Mouse (Mus musculus): ENCODE measurements around the gene Klk8. TPM values are rescaled to one million over a fixed set of nuclear protein-coding genes. Genes with fewer than 3 reads are reported as not detected.

The Klk8 gene
- polyA plus RNA-seq, 1 experiment from 2014 or later: 27.4 TPM

DNA sequence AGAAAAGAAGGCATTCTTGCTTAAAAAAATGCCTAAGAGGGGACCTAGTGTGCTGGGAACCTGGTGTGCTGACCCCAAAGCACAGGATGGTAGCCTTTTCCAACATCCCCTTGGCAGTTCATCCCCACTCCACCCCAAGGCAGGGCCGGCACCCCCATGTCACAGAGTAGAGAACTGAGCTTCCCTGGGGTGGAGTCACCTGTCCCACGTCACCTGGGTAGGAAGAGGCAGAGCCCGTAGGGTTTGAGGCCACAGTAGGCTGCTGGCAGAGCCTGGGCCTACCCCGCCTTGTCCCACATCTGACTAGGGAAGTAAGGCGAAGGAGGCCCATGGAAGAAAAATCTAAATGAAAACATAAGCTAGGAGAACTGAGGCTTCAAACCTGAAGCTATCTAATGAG, 23.0 kb upstream of the Klk8 start, which contains the start of gene Klk11:
TSS of gene Klk11 (plus strand) at position 241 of the 400 bp plus-strand sequence.
- Histone ChIP-seq H3K27ac (replicated peaks; ENCODE audit: low read depth, low read length) (peak within 1 kb of the TSS; percentile 65; the same call in 1 of the 2 replicates), H3K4me2 (ENCODE audit: low read depth, low read length) (no peak within 1 kb of the TSS), H3K4me3 (ENCODE audit: low read depth, low read length) (no peak within 1 kb of the TSS), H3K4me1 (ENCODE audit: control insufficient read depth, insufficient read depth, low read length) (0 out of 2 replicates have a peak, but pooled peaks cover 2% of the 10 kb centered on the region), H3K9me3 (ENCODE audit: control insufficient read depth, low read length) (no peaks in the 10 kb centered on the region), H3K36me3 (ENCODE audit: control insufficient read depth, insufficient read depth, low read length) (no peaks in the 10 kb centered on the region), H3K9ac (ENCODE audit: low read depth, low read length) (no peak within 1 kb of the TSS; the same call in 1 of the 2 replicates), H3K27me3 (replicated peaks; ENCODE audit: control insufficient read depth, insufficient read depth, low read length) (no peaks in the 10 kb centered on the region)
- ATAC-seq (ENCODE audit: low read depth): no peak
- WGBS: 86% methylated on average over 5 of the region's 5 CpGs
- no peak for DNase-seq (ENCODE audit: low spot score)

DNA sequence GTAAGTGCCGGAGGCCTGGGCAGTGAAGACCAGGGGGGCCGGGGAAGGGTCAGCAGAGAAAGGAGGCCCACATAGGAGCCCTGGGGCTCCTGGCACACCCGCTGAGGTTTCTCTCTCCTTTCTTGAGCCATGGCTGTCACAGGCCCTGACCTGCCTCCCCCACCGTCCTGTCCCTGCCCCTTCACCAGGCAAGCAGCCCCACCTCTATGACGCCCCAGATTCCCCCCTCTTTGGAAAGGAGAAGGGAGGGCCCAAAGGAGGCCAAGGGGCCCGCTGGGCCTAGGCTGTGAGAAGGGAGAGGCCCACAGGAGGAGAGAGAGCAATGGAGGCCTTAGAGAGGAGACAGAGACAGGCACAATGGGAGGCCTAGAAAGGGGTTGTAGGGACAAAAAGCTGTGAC, 22.6 kb upstream of the Klk8 start:
- H3K27ac ChIP-seq (replicated peaks; ENCODE audit: low read depth, low read length): peak overlapping the region; percentile 65; the same call in 1 of the 2 replicates

DNA sequence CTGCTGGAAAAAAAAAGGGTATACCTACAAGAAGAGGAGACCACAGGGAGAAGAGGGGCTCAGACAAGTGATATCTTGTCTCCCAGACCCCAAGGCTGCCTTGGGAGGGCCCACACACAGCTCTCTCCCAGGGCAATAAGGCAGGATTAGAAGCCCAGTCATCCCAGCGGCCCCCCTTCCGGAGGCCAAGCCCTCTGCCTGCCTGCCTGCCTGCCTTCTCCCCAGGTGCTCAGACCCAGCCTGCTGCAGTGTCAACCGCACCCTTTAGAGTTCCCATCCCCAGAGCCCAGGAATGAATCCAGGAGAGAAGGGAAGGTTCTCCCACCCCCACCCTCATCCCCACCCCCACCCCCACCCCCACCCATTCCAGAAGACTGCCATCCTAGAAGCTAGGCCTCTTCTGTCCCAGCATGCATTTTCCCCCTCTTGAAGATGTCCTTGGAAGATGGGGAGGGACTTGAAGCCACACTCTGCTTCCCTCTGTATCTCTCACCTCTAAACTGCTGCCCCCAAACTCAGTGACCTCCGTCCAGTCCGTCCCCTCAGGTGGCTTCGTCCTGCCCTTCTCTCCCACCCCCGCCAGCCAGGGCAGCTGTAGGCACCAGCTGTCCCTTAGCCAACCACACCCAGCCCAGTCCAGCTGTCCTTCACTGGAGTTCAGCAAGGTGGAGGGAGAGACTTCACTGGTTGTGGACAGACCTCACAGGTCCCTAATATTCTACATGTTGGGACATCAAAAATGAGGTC, 21.9 kb upstream of the Klk8 start:
- no peak overlapping the region for H3K9ac ChIP-seq (ENCODE audit: low read depth, low read length)
- ATAC-seq (ENCODE audit: low read depth) (peak; percentile 71), DNase-seq (ENCODE audit: low spot score) (no peak)
- WGBS: 49% methylated on average over 6 of the region's 7 CpGs
- H3K27me3 ChIP-seq (replicated peaks; ENCODE audit: control insufficient read depth, insufficient read depth, low read length): no peaks in the 10 kb centered on the region
- no peak overlapping the region for H3K27ac ChIP-seq (replicated peaks; ENCODE audit: low read depth, low read length)
- H3K4me2 ChIP-seq (ENCODE audit: low read depth, low read length): no peak overlapping the region
- 0 out of 2 replicates have a peak, but pooled peaks cover 2% of the 10 kb centered on the region for H3K4me1 ChIP-seq (ENCODE audit: control insufficient read depth, insufficient read depth, low read length)
- no peak overlapping the region for H3K4me3 ChIP-seq (ENCODE audit: low read depth, low read length)
- H3K9me3 ChIP-seq (ENCODE audit: control insufficient read depth, low read length): no peaks in the 10 kb centered on the region
- no peaks in the 10 kb centered on the region for H3K36me3 ChIP-seq (ENCODE audit: control insufficient read depth, insufficient read depth, low read length)

More for the DNA sequence above, 22.6 kb upstream of the Klk8 start:
- no peak for DNase-seq (ENCODE audit: low spot score)
- no peaks in the 10 kb centered on the region for H3K36me3 ChIP-seq (ENCODE audit: control insufficient read depth, insufficient read depth, low read length)
- 0 out of 2 replicates have a peak, but pooled peaks cover 2% of the 10 kb centered on the region for H3K4me1 ChIP-seq (ENCODE audit: control insufficient read depth, insufficient read depth, low read length)
- no peak overlapping the region for H3K4me2 ChIP-seq (ENCODE audit: low read depth, low read length)
- ATAC-seq (ENCODE audit: low read depth): peak; percentile 62
- WGBS: 39% methylated on average over 5 of the region's 6 CpGs
- H3K27me3 ChIP-seq (replicated peaks; ENCODE audit: control insufficient read depth, insufficient read depth, low read length): no peaks in the 10 kb centered on the region
- H3K9me3 ChIP-seq (ENCODE audit: control insufficient read depth, low read length): no peaks in the 10 kb centered on the region
- no peak overlapping the region for H3K4me3 ChIP-seq (ENCODE audit: low read depth, low read length)
- H3K9ac ChIP-seq (ENCODE audit: low read depth, low read length): no peak overlapping the region; the same call in 1 of the 2 replicates

DNA sequence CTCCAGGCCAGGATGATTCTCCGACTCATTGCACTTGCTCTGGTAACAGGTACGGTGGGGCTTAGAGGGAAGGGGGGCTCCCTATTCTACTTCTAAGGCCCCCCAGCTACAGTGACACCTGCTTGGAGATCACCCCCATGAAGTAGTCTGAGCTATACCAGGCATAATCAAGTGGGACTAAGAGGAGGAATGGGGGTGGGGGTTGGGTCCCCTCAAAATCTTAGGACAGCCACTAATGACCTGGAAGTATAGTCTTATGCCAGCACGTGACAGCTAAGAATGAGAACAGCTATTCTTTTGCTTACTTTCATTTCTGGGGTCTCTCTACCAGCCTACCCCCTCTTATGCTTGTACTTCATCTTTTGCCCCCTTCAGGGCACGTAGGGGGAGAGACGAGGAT, 20.9 kb upstream of the Klk8 start:
- Histone ChIP-seq H3K9me3 (ENCODE audit: control insufficient read depth, low read length) (no peaks in the 10 kb centered on the region), H3K9ac (ENCODE audit: low read depth, low read length) (no peak overlapping the region), H3K36me3 (ENCODE audit: control insufficient read depth, insufficient read depth, low read length) (no peaks in the 10 kb centered on the region), H3K4me3 (ENCODE audit: low read depth, low read length) (no peak overlapping the region), H3K4me1 (ENCODE audit: control insufficient read depth, insufficient read depth, low read length) (0 out of 2 replicates have a peak, but pooled peaks cover 2% of the 10 kb centered on the region), H3K27me3 (replicated peaks; ENCODE audit: control insufficient read depth, insufficient read depth, low read length) (no peaks in the 10 kb centered on the region), H3K27ac (replicated peaks; ENCODE audit: low read depth, low read length) (no peak overlapping the region), H3K4me2 (ENCODE audit: low read depth, low read length) (no peak overlapping the region)
- DNase-seq (ENCODE audit: low spot score) (no peak), ATAC-seq (ENCODE audit: low read depth) (no peak)
- WGBS: 78% methylated on average over 5 of the region's 5 CpGs

DNA sequence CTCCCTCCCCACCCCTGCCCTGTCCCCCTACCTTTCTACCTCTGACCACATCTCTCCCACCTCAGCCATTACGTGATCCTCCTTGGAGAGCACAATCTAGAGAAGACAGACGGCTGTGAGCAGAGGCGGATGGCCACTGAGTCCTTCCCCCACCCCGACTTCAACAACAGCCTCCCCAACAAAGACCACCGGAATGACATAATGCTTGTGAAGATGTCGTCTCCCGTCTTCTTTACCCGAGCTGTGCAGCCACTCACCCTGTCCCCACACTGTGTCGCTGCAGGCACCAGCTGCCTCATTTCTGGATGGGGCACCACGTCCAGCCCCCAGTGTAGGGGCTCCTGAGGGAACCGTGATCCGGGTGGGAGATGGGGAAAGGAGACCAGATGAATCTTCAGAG, 20.0 kb upstream of the Klk8 start:
- H3K9ac ChIP-seq (ENCODE audit: low read depth, low read length): no peak overlapping the region
- 83% methylated on average over 12 of the region's 12 CpGs for WGBS
- H3K27me3 ChIP-seq (replicated peaks; ENCODE audit: control insufficient read depth, insufficient read depth, low read length): no peaks in the 10 kb centered on the region
- no peak overlapping the region for H3K4me3 ChIP-seq (ENCODE audit: low read depth, low read length)
- no peak for DNase-seq (ENCODE audit: low spot score)
- 0 out of 2 replicates have a peak, but pooled peaks cover 2% of the 10 kb centered on the region for H3K4me1 ChIP-seq (ENCODE audit: control insufficient read depth, insufficient read depth, low read length)
- no peak overlapping the region for H3K27ac ChIP-seq (replicated peaks; ENCODE audit: low read depth, low read length)
- H3K4me2 ChIP-seq (ENCODE audit: low read depth, low read length): no peak overlapping the region
- H3K9me3 ChIP-seq (ENCODE audit: control insufficient read depth, low read length): no peaks in the 10 kb centered on the region
- ATAC-seq (ENCODE audit: low read depth): no peak
- H3K36me3 ChIP-seq (ENCODE audit: control insufficient read depth, insufficient read depth, low read length): no peaks in the 10 kb centered on the region

DNA sequence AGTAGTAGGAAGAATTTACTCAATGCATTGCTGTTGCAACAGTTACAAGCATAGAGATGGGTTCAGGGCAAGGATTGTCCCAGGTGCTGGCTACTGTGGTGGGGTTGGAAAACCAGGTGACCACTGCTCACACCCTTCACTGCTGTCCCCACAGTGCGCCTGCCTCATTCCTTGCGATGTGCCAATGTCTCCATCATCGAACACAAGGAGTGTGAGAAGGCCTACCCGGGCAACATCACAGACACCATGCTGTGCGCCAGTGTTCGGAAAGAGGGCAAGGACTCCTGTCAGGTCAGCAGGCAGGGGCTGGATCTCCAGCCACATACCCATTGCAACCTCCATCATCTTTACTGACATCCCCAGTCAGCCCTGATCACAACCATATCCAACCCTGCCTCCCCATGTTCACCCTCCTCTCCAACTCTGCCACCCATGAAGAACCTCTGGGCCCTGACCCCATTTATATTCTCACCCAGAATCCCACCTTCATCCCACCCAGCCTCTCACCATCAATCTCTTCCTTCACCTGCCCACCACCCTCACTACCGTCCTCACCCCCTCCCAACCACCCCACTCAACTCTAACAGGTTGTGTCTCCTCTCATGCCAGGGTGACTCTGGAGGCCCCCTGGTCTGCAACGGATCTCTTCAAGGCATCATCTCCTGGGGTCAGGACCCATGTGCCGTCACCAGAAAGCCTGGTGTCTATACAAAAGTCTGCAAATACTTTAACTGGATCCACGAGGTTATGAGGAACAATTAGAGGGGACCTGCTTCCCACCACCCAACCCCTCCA, 19.0 kb upstream of the Klk8 start:
- WGBS: 86% methylated on average over 10 of the region's 10 CpGs

DNA sequence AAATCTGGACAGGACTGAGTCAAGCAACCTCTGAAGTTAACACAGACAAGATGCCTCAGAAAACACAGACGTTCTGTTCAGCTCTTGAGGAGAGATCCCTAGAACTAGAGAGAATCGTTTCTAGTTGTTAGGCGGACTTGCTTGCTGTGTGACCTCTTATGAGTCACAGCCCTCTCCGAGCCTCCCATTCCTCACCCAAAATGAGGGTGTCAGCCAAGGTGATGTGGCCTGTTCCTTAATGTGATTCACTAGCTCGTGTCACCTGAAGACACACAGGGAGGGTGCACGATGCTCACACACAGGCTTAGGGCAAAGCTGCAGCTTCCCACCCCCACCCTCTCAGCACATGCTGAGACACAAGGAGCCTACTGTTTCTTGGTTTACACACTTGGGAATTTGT, 17.1 kb upstream of the Klk8 start:
- H3K27ac ChIP-seq (replicated peaks; ENCODE audit: low read depth, low read length): no peak overlapping the region
- no peaks in the 10 kb centered on the region for H3K36me3 ChIP-seq (ENCODE audit: control insufficient read depth, insufficient read depth, low read length)
- no peak for DNase-seq (ENCODE audit: low spot score)
- no peak overlapping the region for H3K4me2 ChIP-seq (ENCODE audit: low read depth, low read length)
- no peaks in the 10 kb centered on the region for H3K9me3 ChIP-seq (ENCODE audit: control insufficient read depth, low read length)
- peaks cover 8% of the 10 kb centered on the region; the same call in 1 of the 2 replicates for H3K27me3 ChIP-seq (replicated peaks; ENCODE audit: control insufficient read depth, insufficient read depth, low read length)
- H3K9ac ChIP-seq (ENCODE audit: low read depth, low read length): no peak overlapping the region
- WGBS: 48% methylated on average over 5 of the region's 6 CpGs
- no peak for ATAC-seq (ENCODE audit: low read depth)
- H3K4me3 ChIP-seq (ENCODE audit: low read depth, low read length): no peak overlapping the region
- no peaks in the 10 kb centered on the region for H3K4me1 ChIP-seq (ENCODE audit: control insufficient read depth, insufficient read depth, low read length)

More for the DNA sequence above, 19.0 kb upstream of the Klk8 start:
- Histone ChIP-seq H3K36me3 (ENCODE audit: control insufficient read depth, insufficient read depth, low read length) (no peaks in the 10 kb centered on the region), H3K4me3 (ENCODE audit: low read depth, low read length) (no peak overlapping the region), H3K4me2 (ENCODE audit: low read depth, low read length) (no peak overlapping the region), H3K4me1 (ENCODE audit: control insufficient read depth, insufficient read depth, low read length) (0 out of 2 replicates have a peak, but pooled peaks cover 2% of the 10 kb centered on the region), H3K27ac (replicated peaks; ENCODE audit: low read depth, low read length) (no peak overlapping the region), H3K9ac (ENCODE audit: low read depth, low read length) (no peak overlapping the region), H3K27me3 (replicated peaks; ENCODE audit: control insufficient read depth, insufficient read depth, low read length) (peaks cover 5% of the 10 kb centered on the region; the same call in 1 of the 2 replicates), H3K9me3 (ENCODE audit: control insufficient read depth, low read length) (no peaks in the 10 kb centered on the region)
- DNase-seq (ENCODE audit: low spot score) (no peak), ATAC-seq (ENCODE audit: low read depth) (no peak)

DNA sequence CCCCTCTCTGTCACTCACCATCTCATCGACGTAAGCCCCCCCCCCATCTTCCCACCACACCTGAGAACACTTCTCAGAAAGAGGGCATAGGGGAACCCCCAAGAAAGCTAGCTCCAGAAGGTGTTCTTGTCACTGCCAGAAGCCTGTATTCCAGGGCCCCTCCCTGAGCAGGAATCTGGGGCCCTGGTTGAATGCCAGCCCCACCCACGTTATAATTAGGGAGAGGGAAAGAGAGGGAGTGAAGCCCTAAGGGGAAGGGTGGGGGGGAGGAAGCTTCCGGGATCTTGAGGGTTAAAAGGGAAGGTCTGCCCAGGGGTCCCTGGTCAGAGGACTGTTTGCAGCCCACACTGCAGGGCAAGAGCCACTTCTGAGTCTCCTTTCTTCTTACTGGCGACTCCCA, 16.6 kb upstream of the Klk8 start, which contains the start of gene Klk10:
TSS of gene Klk10 (plus strand) at position 290 of the 400 bp plus-strand sequence.
- Histone ChIP-seq H3K9ac (ENCODE audit: low read depth, low read length) (no peak within 1 kb of the TSS), H3K4me1 (ENCODE audit: control insufficient read depth, insufficient read depth, low read length) (no peaks in the 10 kb centered on the region), H3K27me3 (replicated peaks; ENCODE audit: control insufficient read depth, insufficient read depth, low read length) (peaks cover 8% of the 10 kb centered on the region; the same call in 1 of the 2 replicates), H3K9me3 (ENCODE audit: control insufficient read depth, low read length) (no peaks in the 10 kb centered on the region), H3K36me3 (ENCODE audit: control insufficient read depth, insufficient read depth, low read length) (no peaks in the 10 kb centered on the region), H3K4me3 (ENCODE audit: low read depth, low read length) (no peak within 1 kb of the TSS), H3K4me2 (ENCODE audit: low read depth, low read length) (no peak within 1 kb of the TSS), H3K27ac (replicated peaks; ENCODE audit: low read depth, low read length) (no peak within 1 kb of the TSS)
- 32% methylated on average over 5 of the region's 5 CpGs for WGBS
- ATAC-seq (ENCODE audit: low read depth) (no peak), DNase-seq (ENCODE audit: low spot score) (no peak)

All from embryonic facial prominence, embryonic 14.5 days (tissue).